Mouse (Mus musculus) thymus, postnatal 0 days (tissue): ENCODE results near the gene Nxf3. TPM values are rescaled to one million over a fixed set of nuclear protein-coding genes. Genes with fewer than 3 reads are reported as not detected.

Experiments
- polyA plus RNA-seq: library from polyadenylated mRNA; unstranded; fragments of >200 nt; fragmentation: Nextera tagmentation; extraction: Ambion mirVana; gene quantifications from 2 replicates; pipeline ENCODE4 v1.2.1, GENCODE M21; 2015

The Nxf3 gene
- polyA plus RNA-seq, 1 experiment from 2014 or later, result 0.05 TPM

Other genes with a start within 250 kb of the Nxf3 start
- gene Gprasp2, start 246.2 kb downstream of the Nxf3 start, polyA plus RNA-seq, result 6.6 and 7.0 TPM in 2 replicates
- 16.2 and 18.6 TPM in 2 replicates for gene Arxes2, start 91.4 kb downstream of the Nxf3 start, polyA plus RNA-seq
- 2.6 and 2.7 TPM in 2 replicates for gene Arxes1, start 51.9 kb downstream of the Nxf3 start, polyA plus RNA-seq
- 29.3 and 31.8 TPM in 2 replicates for gene Bex2, start 17.0 kb downstream of the Nxf3 start, polyA plus RNA-seq
- 3.5 and 3.6 TPM in 2 replicates for gene Bex4, start 53.7 kb upstream of the Nxf3 start, polyA plus RNA-seq
- gene Tceal8, start 87.1 kb upstream of the Nxf3 start, polyA plus RNA-seq, result 43.7 and 45.0 TPM in 2 replicates
- 0.27 and 0.31 TPM in 2 replicates for gene Tceal5, start 118.6 kb upstream of the Nxf3 start, polyA plus RNA-seq
- 0.23 and 0.78 TPM in 2 replicates for gene Tceal7, start 129.5 kb upstream of the Nxf3 start, polyA plus RNA-seq
- 10.2 and 13.8 TPM in 2 replicates for gene Bex1, start 130.3 kb upstream of the Nxf3 start, polyA plus RNA-seq
- gene Tceal9, start 159.8 kb upstream of the Nxf3 start, polyA plus RNA-seq, result 158 and 169 TPM in 2 replicates
- 165 and 185 TPM in 2 replicates for gene Bex3, start 185.0 kb upstream of the Nxf3 start, polyA plus RNA-seq